ENCODE assay signal across 30 mouse cellular contexts in genomic region chrX:8178871-8179270, GRCm38 (mm10). TPM values are rescaled to one million over a fixed set of nuclear protein-coding genes. Genes with fewer than 3 reads are reported as not detected.
"Had no signal": no experiment of that assay in that cellular context is flagged by ENCODE, and none has a peak within 500 bp of the region (broad histone marks: within the 10 kb centered on the region; RNA-seq: fewer than 3 reads in every experiment).

No protein-coding gene starts in this region.

- ATAC-seq: forebrain, embryonic 13.5 days; forebrain, embryonic 14.5 days; forebrain, embryonic 15.5 days; forebrain, embryonic 16.5 days; forebrain, postnatal 0 days had no signal

- H3K4me2 ChIP-seq: embryonic facial prominence, embryonic 12.5 days; embryonic facial prominence, embryonic 13.5 days; embryonic facial prominence, embryonic 15.5 days; forebrain, embryonic 12.5 days; forebrain, embryonic 13.5 days; forebrain, embryonic 15.5 days had no signal

- H3K9me3 ChIP-seq: embryonic facial prominence, embryonic 10.5 days; embryonic facial prominence, embryonic 12.5 days; embryonic facial prominence, embryonic 13.5 days; embryonic facial prominence, embryonic 15.5 days; forebrain, embryonic 12.5 days; forebrain, embryonic 13.5 days; forebrain, embryonic 15.5 days had no signal

- H3K27ac ChIP-seq: embryonic facial prominence, embryonic 10.5 days; embryonic facial prominence, embryonic 12.5 days; embryonic facial prominence, embryonic 13.5 days; embryonic facial prominence, embryonic 15.5 days; forebrain, embryonic 10.5 days; forebrain, embryonic 12.5 days; forebrain, embryonic 13.5 days; forebrain, embryonic 15.5 days; gastrocnemius, adult 2 months; heart, adult 2 months had no signal

- H3K4me3 ChIP-seq: embryonic facial prominence, embryonic 10.5 days; embryonic facial prominence, embryonic 12.5 days; embryonic facial prominence, embryonic 13.5 days; embryonic facial prominence, embryonic 15.5 days; erythroblast, embryonic 14.5 days; forebrain, embryonic 10.5 days; forebrain, embryonic 12.5 days; forebrain, embryonic 13.5 days; forebrain, embryonic 15.5 days; gastrocnemius, adult 2 months; heart, adult 2 months had no signal

- H3K27me3 ChIP-seq: embryonic facial prominence, embryonic 12.5 days; embryonic facial prominence, embryonic 13.5 days; embryonic facial prominence, embryonic 15.5 days; forebrain, embryonic 12.5 days; forebrain, embryonic 13.5 days; forebrain, embryonic 15.5 days had no signal

- H3K9ac ChIP-seq: embryonic facial prominence, embryonic 12.5 days; embryonic facial prominence, embryonic 13.5 days; embryonic facial prominence, embryonic 15.5 days; forebrain, embryonic 12.5 days; forebrain, embryonic 13.5 days; forebrain, embryonic 15.5 days; forebrain, postnatal 0 days had no signal

- DNase-seq: cerebellum, adult 2 months; cerebellum, adult 8-10 months; cerebellum, adult 9-10 months; cerebellum, adult 9-11 months; cerebellum, postnatal 10 days; cerebellum, postnatal 14 days; cerebellum, postnatal 25 days; cerebellum, postnatal 36 days; embryo, embryonic 11 days; forebrain, postnatal 0 days; gastrocnemius, adult 2 months; gastrocnemius, postnatal 10 days; gastrocnemius, postnatal 14 days; gastrocnemius, postnatal 25 days; gastrocnemius, postnatal 36 days; heart, adult 11 months; heart, adult 18-20 months; heart, adult 2 months had no signal

- H3K36me3 ChIP-seq: embryonic facial prominence, embryonic 10.5 days; embryonic facial prominence, embryonic 12.5 days; embryonic facial prominence, embryonic 13.5 days; embryonic facial prominence, embryonic 15.5 days; forebrain, embryonic 10.5 days; forebrain, embryonic 12.5 days; forebrain, embryonic 15.5 days had no signal

- H3K4me1 ChIP-seq: embryonic facial prominence, embryonic 10.5 days; embryonic facial prominence, embryonic 12.5 days; embryonic facial prominence, embryonic 13.5 days; embryonic facial prominence, embryonic 15.5 days had no signal

RNA-seq across cellular contexts. Expression of gene Porcn, which starts 27.5 kb away (rescaled TPM):
- total RNA-seq: granulocyte monocyte progenitor cell, adult 5-6 weeks had no signal
